Mouse (Mus musculus) heart, adult 2 months (tissue): ENCODE data around the gene Arg2. TPM values are rescaled to one million over a fixed set of nuclear protein-coding genes. Genes with fewer than 3 reads are reported as not detected.

Experiments used
- DNase-seq, 2 experiments: peaks; one replicate each; pipeline ENCODE4 v3.0.0; 2021
- H3K27ac ChIP-seq: fragments of 200-600 bp; 2 replicates; pipeline ENCODE4 v1.8.1; 2022
- H3K27me3 ChIP-seq: fragments of 200-500 bp; 2 replicates; pipeline ENCODE4 v1.6.1; 2012; ENCODE audit warnings: mild to moderate bottlenecking, low read length, inconsistent platforms, mixed read lengths; ENCODE audit not compliant: control insufficient read depth, insufficient read depth
- H3K36me3 ChIP-seq: fragments of 200-500 bp; 2 replicates; pipeline ENCODE4 v1.6.1; 2012; ENCODE audit warnings: low read length, inconsistent platforms; ENCODE audit not compliant: control insufficient read depth, insufficient read depth
- H3K4me1 ChIP-seq: fragments of 200-500 bp; 2 replicates; pipeline ENCODE4 v1.6.1; 2011; ENCODE audit warnings: low read length; ENCODE audit not compliant: control insufficient read depth, insufficient read depth
- H3K4me3 ChIP-seq: fragments of 200-600 bp; 2 replicates; pipeline ENCODE4 v1.8.1; 2022
- H3K79me2 ChIP-seq: fragments of 200-500 bp; replicated peaks from 2 replicates; pipeline ENCODE4 v1.6.1; 2012; ENCODE audit warnings: mild to moderate bottlenecking, inconsistent platforms, low read length, moderate library complexity, mixed read lengths; ENCODE audit not compliant: control insufficient read depth, insufficient read depth
- H3K9ac ChIP-seq: fragments of 200-500 bp; 2 replicates; pipeline ENCODE4 v1.6.1; 2012; ENCODE audit warnings: low read depth, mild to moderate bottlenecking, control low read depth, inconsistent platforms, low read length, mixed read lengths
- CTCF ChIP-seq: fragments of 200-600 bp; IDR thresholded peaks from 2 replicates; pipeline ENCODE4 v1.8.1; 2022; ENCODE audit warnings: antibody characterized with exemption, mild to moderate bottlenecking, moderate library complexity
- EP300 ChIP-seq: fragments of 200-500 bp; IDR thresholded peaks from 2 replicates; pipeline ENCODE4 v1.6.1; 2011; ENCODE audit warnings: low read depth, low read length, control low read depth; ENCODE audit not compliant: insufficient read depth
- POLR2A ChIP-seq: fragments of 200-500 bp; IDR thresholded peaks from 2 replicates; pipeline ENCODE4 v1.6.1; 2011; ENCODE audit warnings: mild to moderate bottlenecking, low read depth, low read length, control low read depth; ENCODE audit not compliant: insufficient read depth
- WGBS: fragments of 180-500 bp; shearing (Covaris S2); methylation state at CpG from one replicate; pipeline ENCODE4 v1.1.7; 2018; 5-methylcytosine and 5-hydroxymethylcytosine counted together
- intact Hi-C: fragments of 180-260 bp; cut with DNase I; formaldehyde crosslinking; loops from one replicate; pipeline ENCODE4 v1.15.1; 2025
- polyA plus RNA-seq: library from polyadenylated mRNA; depleted of rRNA; stranded (reverse); fragments of >200 nt; gene quantifications from 2 replicates; pipeline ENCODE4 v1.2.3, GENCODE M21; 2012
- total RNA-seq, 2 experiments: library from RNA; stranded (reverse); gene quantifications; 2 replicates each; pipeline ENCODE4 v1.2.3; 2021

Arg2 gene
- total and polyA plus RNA-seq, 3 experiments = 0.16 TPM; not detected in 2

DNA sequence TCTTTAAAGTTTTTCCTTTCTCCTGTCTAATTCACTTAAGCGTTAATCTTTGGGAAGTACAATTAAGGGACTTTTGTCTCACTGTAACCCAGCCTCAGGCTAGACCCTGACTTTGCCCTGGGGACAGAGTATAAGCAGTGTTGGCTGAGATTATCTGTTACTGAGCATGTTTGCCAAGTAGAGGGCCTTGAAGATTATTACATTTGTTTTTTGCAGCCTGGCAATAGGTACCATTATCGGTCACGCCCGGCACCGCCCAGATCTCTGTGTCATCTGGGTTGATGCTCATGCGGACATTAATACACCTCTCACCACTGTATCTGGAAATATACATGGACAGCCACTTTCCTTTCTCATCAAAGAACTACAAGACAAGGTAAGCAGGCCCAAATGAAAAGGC is 19.1 kb downstream of the Arg2 start:
- intact Hi-C loops = no loop called here
- no peaks in the 10 kb centered on the region for H3K4me1 ChIP-seq
- H3K4me3 ChIP-seq = no peak overlapping the region
- no peaks in the 10 kb centered on the region for H3K79me2 ChIP-seq
- TF ChIP-seq CTCF = no peak
- TF ChIP-seq POLR2A = no peak
- no peak for TF ChIP-seq EP300
- WGBS = 99% methylated on average over 6 of the region's 6 CpGs
- no peaks in the 10 kb centered on the region for H3K27me3 ChIP-seq
- H3K9ac ChIP-seq = no peak overlapping the region
- DNase-seq = no peak
- H3K36me3 ChIP-seq = no peaks in the 10 kb centered on the region
- H3K27ac ChIP-seq = no peak overlapping the region

DNA sequence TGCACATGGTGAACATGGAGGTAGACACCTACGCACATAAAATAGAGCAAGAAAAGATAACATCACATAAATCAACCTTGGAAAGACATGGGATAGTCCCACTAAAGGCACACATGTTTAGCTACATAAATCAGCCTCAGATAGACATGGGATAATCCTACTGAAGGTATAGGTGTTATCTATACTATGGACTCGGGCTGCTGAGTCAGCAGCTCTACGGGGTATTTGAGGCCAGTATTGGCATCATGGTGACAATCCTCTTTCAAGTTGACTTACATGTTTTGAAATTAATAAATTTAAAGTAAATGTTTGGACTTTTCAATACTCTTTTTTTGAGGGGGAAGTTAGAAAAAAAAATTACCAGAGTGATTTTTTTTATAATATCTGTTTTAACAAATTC is 32.3 kb downstream of the Arg2 start:
- Histone ChIP-seq H3K79me2 (no peaks in the 10 kb centered on the region), H3K27ac (no peak overlapping the region), H3K9ac (no peak overlapping the region), H3K4me1 (no peaks in the 10 kb centered on the region), H3K27me3 (no peaks in the 10 kb centered on the region), H3K4me3 (no peak overlapping the region), H3K36me3 (peaks cover 2% of the 10 kb centered on the region; the same call in 1 of the 2 replicates)
- TF ChIP-seq POLR2A (no peak), CTCF (no peak), EP300 (no peak)
- WGBS = 91% methylated on average over 3 of the region's 3 CpGs
- no peak for DNase-seq
- intact Hi-C loops = no loop called here

DNA sequence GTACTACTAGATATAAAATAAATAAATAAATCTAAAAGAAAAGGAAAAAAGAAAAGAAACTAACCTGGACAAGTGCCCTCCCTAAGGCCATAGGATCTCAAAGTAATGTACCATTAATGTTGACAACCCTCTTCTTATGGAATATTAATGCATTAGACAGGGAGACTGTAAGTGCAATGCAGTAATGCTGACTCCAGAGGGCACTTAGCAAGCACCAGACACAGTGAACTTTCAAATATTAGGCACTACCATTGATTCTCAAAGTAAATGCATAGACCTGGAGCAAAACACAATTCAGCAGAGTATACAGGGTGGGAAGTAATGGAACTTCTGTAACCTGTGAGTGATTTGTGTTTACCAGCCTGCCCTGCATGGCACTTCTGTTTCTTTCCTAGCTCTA is 38.6 kb downstream of the Arg2 start:
- H3K4me1 ChIP-seq = peaks cover 3% of the 10 kb centered on the region
- H3K4me3 ChIP-seq = no peak overlapping the region
- TF ChIP-seq EP300 (no peak), POLR2A (no peak), CTCF (no peak)
- intact Hi-C loops = no loop called here
- H3K27me3 ChIP-seq = no peaks in the 10 kb centered on the region
- no peak for DNase-seq
- peaks cover 9% of the 10 kb centered on the region for H3K36me3 ChIP-seq
- no peak overlapping the region for H3K27ac ChIP-seq
- H3K79me2 ChIP-seq = peaks cover 5% of the 10 kb centered on the region; the same call in 1 of the 2 replicates
- H3K9ac ChIP-seq = no peak overlapping the region

DNA sequence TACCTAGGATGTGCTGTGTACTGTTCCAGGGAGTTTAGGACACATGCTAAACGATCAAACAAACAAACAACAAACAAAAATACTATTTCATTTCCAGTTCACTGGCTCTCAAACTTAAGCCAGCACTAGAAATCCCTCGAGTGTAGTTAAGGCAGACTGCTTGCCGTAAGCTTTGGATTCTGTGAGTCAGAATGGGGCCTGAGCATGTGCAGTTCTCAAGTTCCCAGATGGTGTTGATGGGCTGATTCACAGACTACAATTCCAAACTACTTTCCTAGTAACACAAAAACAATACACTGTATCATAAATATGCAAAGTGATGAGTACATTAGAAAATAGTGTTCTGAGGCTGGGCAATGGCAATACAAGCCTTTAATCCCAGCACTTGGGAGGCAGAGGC is 39.8 kb downstream of the Arg2 start:
- intact Hi-C loops = no loop called here

DNA sequence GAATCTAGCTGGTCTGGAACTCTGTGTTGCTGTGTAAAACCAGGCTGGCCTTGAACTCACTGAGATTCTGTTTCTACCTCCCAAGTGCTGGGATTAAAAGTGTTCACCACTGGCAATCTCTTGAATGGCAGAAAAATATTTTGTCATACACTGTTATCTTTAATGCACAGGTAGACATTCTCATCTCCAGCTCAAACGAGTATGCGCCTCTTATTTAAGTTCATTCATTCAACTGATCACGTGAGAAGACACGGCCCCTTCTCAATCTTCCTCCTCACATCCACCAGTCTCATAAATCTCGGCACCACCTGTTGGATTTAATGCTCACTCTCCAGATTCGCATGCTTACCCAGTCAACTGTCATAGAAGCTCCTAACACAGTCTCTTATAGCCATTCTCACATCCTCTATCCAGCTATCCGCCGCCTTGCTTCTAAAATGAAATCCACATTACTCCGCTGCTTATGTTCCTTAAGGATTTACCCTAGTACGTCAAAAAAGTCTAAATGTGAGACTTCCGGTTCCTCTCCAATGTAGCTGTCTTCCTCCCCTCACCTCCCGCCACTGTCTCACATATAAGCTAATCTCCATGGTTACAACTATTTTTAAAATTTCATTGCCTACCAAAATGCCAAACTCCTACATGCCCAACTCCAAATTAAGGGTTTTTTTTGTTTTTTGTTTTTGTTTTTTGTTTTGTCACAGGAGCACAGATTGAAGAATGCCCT is 40.9 kb downstream of the Arg2 start:
- H3K4me3 ChIP-seq = peak overlapping the region; percentile 89
- peaks cover 8% of the 10 kb centered on the region for H3K36me3 ChIP-seq
- peaks cover 3% of the 10 kb centered on the region for H3K4me1 ChIP-seq
- peak overlapping the region; percentile 48 for H3K9ac ChIP-seq
- H3K79me2 ChIP-seq = peaks cover 5% of the 10 kb centered on the region; the same call in 1 of the 2 replicates
- intact Hi-C loops = no loop called here
- peak overlapping the region; percentile 100 for H3K27ac ChIP-seq
- 26% methylated on average over 12 of the region's 12 CpGs for WGBS
- H3K27me3 ChIP-seq = no peaks in the 10 kb centered on the region
- no peak for TF ChIP-seq POLR2A
- no peak for TF ChIP-seq CTCF
- TF ChIP-seq EP300 = no peak
- DNase-seq = no peak

More for the DNA sequence above, 39.8 kb downstream of the Arg2 start:
- no peak for DNase-seq
- H3K4me3 ChIP-seq = no peak overlapping the region
- no peak overlapping the region for H3K9ac ChIP-seq
- peaks cover 8% of the 10 kb centered on the region for H3K36me3 ChIP-seq
- H3K4me1 ChIP-seq = peaks cover 3% of the 10 kb centered on the region
- WGBS = 59% methylated on average over 3 of the region's 3 CpGs
- no peaks in the 10 kb centered on the region for H3K27me3 ChIP-seq
- no peak overlapping the region for H3K27ac ChIP-seq
- no peak for TF ChIP-seq CTCF
- TF ChIP-seq POLR2A = no peak
- TF ChIP-seq EP300 = no peak
- peaks cover 5% of the 10 kb centered on the region; the same call in 1 of the 2 replicates for H3K79me2 ChIP-seq

DNA sequence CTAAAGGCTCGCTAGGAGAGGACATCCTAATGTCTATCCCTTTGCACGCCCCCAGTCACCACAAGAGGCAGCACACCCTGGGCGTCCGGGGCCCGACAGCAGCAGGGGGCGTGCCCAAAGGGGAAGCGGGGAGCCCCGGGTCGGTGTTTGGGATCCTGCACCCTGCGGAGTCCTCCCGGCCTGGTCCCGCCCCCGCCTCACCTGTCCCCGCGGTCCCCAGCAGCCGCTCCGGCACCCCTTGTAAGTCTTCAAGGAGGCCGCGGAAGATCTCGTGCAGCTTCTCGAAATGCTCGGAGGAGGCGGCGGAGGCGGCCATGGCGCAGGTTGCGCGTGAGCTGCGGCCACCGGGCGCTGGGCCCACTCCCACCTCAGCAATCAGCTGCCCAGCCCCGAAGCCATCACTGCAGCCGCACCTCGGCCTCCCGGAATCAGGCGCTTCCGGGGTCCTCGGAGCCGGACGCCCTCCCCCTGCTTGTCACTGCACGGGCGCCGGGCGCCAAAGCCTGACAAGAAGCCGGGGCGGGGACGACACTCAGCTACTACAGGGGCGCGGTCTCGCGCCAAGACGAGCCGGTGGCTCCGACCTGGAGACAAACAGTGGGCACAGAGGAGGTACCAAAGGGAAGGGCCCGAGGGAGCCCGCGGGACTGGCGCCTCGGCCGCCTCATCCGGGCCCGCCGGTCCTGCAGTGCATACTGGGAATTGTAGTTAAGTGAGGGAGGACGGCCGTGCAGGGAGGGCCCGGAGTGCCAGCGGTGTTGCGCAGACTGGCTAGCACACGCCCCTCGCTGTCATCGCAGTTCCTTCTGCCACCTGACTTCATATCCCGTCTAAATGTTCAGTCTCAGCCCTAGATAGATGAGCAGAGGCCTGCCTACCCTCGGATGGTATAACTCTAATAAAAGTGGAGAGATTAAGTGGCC is 41.7 kb downstream of the Arg2 start, which contains the start of gene Vti1b:
Gene Vti1b (minus strand): TSS at position 649 of the 923 bp plus-strand sequence.
- intact Hi-C loops = no loop called here
- Histone ChIP-seq H3K27ac (peak within 1 kb of the TSS; percentile 100), H3K79me2 (peaks cover 5% of the 10 kb centered on the region; the same call in 1 of the 2 replicates), H3K9ac (peak within 1 kb of the TSS; percentile 74), H3K27me3 (no peaks in the 10 kb centered on the region), H3K4me1 (peaks cover 3% of the 10 kb centered on the region), H3K4me3 (peak within 1 kb of the TSS; percentile 89), H3K36me3 (peaks cover 8% of the 10 kb centered on the region)
- peak; percentile 95 to 96 for DNase-seq
- TF ChIP-seq EP300 (0 out of 2 replicates have a peak, but pooled peaks have one; percentile 35), POLR2A (peak; percentile 87), CTCF (peak; percentile 80)
- under 1% methylated on average over 73 of the region's 73 CpGs for WGBS
